Mouse (Mus musculus) embryonic fibroblast, embryonic 13.5 days (primary cell): ENCODE measurements around the gene Des. TPM values are rescaled to one million over a fixed set of nuclear protein-coding genes. Genes with fewer than 3 reads are reported as not detected.

ENCODE experiments used
- H3K27ac ChIP-seq: 2 replicates; pipeline ENCODE4 v1.5.1; 2012; ENCODE audit warnings: low read length, control low read depth, inconsistent platforms; ENCODE audit not compliant: insufficient read depth
- H3K4me1 ChIP-seq: 2 replicates; pipeline ENCODE4 v1.6.1; 2011; ENCODE audit warnings: low read length; ENCODE audit not compliant: control insufficient read depth, insufficient read depth
- H3K4me3 ChIP-seq: 2 replicates; pipeline ENCODE4 v1.5.1; 2011; ENCODE audit warnings: mild to moderate bottlenecking, control low read depth, low read length; ENCODE audit not compliant: insufficient read depth
- CTCF ChIP-seq: IDR thresholded peaks from 2 replicates; pipeline ENCODE4 v1.5.1; 2011; ENCODE audit warnings: mild to moderate bottlenecking, control low read depth, low read length, moderate library complexity, borderline replicate concordance; ENCODE audit not compliant: insufficient read depth
- POLR2A ChIP-seq: IDR thresholded peaks from 2 replicates; pipeline ENCODE4 v1.6.1; 2011; ENCODE audit warnings: low read depth, mild to moderate bottlenecking, control low read depth, low read length, moderate library complexity
- polyA plus RNA-seq: library from polyadenylated mRNA; stranded (reverse); fragments of >200 nt; gene quantifications from 2 replicates; pipeline ENCODE4 v1.2.4, GENCODE M21; 2011; ENCODE audit warnings: low read depth; ENCODE audit not compliant: missing spikeins, insufficient read length

The Des gene
- polyA plus RNA-seq, 1 experiment: 11.3 TPM

DNA sequence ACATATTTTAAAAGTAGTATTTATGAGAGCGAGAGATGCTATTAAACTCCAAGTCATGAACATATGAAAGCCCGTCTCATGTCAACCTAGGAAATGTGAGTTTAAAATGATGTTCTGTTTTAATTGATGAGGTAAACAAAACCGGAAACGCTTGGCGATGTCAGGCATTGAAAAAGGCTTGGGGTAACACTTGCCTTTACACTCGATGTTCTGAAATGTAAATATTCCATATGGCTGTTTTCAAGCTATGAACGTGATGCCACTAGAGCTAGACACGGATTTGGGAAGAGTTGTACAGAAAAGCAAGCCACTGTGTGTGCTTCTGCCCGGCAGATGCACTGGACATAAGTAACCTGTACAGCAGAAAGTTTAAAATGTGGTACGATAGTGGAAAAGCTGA is 41.0 kb upstream of the Des start:
- no peak for TF ChIP-seq POLR2A
- no peak for TF ChIP-seq CTCF
- H3K27ac ChIP-seq: no peak overlapping the region
- H3K4me1 ChIP-seq: no peaks in the 10 kb centered on the region

DNA sequence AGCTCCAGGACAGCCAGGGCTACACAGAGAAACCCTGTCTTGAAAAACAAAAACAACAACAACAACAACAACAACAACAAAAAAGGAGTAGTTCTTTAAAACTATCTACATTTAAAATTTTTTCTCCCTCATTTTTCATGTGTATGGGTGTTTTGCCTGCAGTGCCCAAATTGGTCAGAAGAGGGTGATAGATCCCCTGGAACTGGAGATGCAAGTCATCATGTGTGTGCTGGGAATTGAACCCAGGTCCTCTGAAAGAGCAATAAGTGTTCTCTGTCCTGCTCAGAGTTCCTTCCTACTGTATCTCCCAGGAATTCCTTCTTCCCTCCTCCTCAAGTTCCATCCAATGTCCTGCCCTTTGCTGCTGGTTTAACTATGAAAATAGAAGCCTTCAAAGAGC is 32.7 kb upstream of the Des start:
- TF ChIP-seq POLR2A: no peak
- TF ChIP-seq CTCF: no peak
- Histone ChIP-seq H3K27ac (no peak overlapping the region), H3K4me1 (no peaks in the 10 kb centered on the region), H3K4me3 (no peak overlapping the region)

More for the DNA sequence above, 41.0 kb upstream of the Des start:
- H3K4me3 ChIP-seq: no peak overlapping the region

DNA sequence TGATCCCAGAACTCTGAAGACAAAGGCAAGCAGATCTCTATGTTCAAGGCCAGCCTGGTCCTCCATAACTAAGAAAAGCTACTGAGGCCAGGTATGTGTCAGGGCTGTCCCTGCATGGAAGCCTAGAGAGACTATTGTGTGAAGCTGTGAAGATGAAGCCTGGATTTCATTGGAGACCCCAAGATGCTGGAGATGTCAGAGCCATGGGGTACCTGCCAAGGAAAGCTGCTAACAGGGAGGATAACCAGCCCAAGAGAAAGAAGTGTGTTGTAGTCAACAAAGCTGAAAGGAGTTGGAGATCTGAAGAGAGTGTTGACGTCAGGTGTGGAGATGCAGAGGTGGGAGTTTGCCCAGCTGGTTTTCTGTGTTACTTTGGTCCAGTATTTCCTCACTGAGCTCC is 28.9 kb upstream of the Des start:
- H3K4me3 ChIP-seq: no peak overlapping the region
- H3K4me1 ChIP-seq: no peaks in the 10 kb centered on the region
- no peak for TF ChIP-seq CTCF
- TF ChIP-seq POLR2A: no peak
- H3K27ac ChIP-seq: no peak overlapping the region

DNA sequence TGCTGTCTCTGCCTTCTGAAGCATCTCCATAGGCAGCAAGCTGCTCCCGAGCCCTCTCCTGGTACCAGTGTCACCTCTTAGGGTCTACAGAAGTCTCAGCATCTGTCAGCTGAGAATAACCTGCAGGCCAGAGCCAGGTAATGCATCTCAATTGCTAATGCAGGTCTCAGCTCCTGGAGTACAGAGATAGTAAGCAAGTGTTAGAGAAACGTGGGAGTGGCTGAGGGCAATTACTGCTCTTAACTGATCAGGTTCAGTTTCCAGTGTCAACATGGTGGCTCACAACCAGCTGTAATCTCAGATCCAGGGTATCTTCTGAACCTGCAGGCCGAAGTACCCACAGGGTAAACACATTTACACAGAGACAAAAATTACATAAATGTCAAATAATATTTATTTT is 23.7 kb upstream of the Des start:
- no peak overlapping the region for H3K4me3 ChIP-seq
- no peak overlapping the region for H3K27ac ChIP-seq
- TF ChIP-seq POLR2A (no peak), CTCF (no peak)
- peaks cover 6% of the 10 kb centered on the region for H3K4me1 ChIP-seq

DNA sequence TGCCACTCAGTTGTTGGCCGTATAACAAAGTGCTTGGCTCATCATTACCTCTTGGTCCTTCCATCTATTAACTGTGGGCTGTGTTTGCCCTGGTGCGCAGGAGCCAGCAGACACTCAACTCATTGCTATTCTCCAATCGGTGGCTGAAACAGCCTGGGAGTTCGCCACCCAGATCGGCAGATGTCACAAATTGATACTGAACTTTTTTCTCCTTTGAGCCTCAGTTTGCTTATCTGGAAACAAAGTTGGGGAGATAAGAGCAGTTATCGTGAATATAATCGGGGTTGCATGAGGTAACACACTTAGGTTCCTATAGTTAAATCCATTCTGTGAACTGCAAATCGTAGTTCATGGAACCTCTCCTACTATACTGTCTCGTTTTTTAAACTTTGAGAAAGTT is 23.0 kb upstream of the Des start:
- TF ChIP-seq POLR2A: no peak
- no peak for TF ChIP-seq CTCF
- Histone ChIP-seq H3K4me3 (no peak overlapping the region), H3K4me1 (peaks cover 6% of the 10 kb centered on the region), H3K27ac (no peak overlapping the region)

DNA sequence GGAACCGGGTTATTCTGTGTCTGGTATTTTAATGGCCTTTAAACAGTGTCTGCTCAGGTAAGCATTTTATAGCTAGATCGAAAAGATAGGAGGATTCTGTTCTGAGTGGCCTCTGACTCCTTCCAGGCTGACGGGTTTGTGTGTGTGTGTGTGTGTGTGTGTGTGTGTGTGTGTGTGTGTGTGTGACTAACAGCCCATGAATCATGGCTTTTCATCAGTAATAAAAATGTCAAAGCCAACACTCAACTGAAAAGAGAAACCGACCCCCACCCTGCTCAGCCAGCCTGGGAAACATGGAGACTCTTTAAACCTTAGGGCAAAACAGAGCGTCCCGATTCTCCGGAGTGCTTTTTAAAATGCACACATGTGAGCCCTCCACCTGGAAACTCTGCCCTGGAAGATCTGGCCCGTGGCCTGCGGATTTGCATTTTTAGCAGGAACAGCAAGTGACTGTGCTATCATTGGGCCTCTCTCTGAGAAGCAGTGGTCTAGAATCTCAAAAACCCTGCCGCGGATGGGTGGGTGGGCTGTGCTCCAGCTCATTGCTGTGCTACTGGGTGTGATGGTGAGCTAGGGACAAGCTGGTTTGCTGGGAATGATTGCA is 21.9 kb upstream of the Des start:
- H3K4me1 ChIP-seq: peaks cover 6% of the 10 kb centered on the region
- no peak overlapping the region for H3K27ac ChIP-seq
- no peak overlapping the region for H3K4me3 ChIP-seq
- TF ChIP-seq CTCF: no peak
- TF ChIP-seq POLR2A: no peak

DNA sequence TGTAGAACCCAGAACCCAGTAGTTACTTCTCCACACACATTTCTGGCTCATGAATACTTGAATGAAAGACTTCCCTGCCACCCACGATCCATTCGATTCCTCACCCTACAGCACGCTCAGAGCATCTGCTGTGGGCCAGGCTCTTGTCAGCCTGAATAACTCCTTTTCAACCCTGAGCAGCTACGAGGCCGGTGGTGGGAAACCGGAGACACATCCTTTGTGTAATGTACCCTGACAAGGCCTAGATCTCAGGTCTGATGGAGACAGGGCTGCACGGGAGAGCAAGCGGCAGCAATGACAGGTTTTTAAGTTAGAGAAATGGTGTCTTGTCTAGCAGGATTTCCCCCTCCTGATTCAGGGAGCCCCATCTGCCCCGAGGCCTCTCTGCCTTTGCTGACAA is 20.8 kb upstream of the Des start:
- Histone ChIP-seq H3K4me3 (no peak overlapping the region), H3K27ac (no peak overlapping the region), H3K4me1 (peaks cover 11% of the 10 kb centered on the region)
- TF ChIP-seq CTCF: no peak
- no peak for TF ChIP-seq POLR2A

DNA sequence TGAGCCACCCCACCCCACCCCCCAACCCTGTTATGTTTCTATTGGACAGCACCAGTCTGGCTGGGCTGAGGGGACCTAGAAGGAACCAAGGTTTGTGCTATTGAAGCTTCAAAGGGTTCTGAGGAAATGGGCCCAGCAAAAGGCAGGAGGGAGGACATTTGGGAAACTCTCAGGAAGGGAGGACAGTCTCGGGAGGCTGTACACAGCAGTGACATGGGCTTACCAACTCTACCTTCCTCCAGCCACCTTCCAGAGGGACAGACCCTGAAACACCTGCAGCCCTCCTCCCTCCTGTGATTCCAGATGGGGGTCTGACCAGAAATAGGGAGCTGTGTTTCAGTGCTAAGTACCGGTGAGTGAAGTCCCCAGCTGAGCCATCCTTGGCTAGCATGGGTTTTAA is 19.6 kb upstream of the Des start:
- H3K4me1 ChIP-seq: peaks cover 14% of the 10 kb centered on the region
- H3K27ac ChIP-seq: no peak overlapping the region
- TF ChIP-seq CTCF (no peak), POLR2A (no peak)
- H3K4me3 ChIP-seq: no peak overlapping the region

DNA sequence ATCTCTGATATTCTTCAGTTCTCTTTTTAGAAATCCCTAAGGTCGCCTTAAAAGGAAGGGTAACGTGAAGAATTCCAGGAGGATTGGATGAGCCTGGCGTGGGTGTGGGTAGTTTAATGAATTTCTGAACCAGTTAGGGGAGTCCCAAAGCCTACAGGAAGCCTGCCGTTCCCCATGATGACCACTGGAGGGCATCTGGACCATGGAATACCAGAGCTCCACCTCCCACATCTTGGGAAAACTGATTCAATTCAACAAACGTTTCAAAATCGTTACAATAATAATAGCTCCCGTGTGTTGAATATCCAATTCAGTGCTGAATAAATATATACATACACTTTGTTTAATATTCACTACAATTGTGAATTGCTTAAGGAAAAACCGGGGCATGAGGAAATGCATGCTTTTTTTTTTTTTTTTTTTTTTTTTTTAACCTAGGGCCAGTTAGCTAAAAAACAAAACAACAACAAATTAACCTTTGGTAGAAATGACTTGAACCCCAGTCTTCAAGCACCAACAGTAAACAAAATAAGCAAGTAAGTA is 17.2 kb upstream of the Des start:
- H3K4me3 ChIP-seq: no peak overlapping the region
- H3K4me1 ChIP-seq: peaks cover 22% of the 10 kb centered on the region
- no peak for TF ChIP-seq POLR2A
- peak; percentile 88 for TF ChIP-seq CTCF

DNA sequence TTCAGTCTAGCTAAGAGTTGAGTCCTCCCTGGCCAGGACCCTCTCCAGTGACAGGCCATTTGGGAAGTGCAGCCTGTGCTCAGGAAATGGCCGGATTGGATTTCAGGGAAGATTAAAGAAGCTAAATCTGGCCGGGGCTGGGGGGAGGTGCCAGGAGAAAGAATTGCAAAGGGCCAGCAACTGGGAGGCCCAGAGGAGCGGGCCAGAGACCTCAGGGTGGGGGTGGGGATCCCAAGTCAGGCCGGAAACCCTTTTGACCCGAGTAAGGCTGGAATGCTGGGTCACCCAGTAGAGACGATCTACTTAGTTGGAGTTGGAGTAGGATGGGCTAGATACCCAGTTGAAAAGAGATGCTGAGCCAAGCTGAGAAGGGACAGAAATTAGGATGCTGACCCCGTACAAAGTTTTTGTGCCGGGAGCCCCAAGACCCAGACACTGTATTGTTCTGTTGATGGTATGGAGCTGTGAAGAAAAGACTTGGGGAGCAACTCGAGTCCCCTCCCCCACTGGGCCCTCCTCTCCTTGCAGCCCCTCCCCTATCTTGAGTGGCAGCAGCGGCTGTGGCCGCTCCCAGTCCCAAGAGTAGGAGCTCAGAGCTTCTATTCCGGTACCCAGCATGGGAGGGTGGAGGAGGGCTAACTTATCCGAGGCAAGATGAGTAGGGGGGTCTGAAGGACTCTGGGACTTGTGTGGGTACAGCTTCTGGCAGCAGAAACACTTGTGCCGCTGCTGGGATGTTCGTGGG is 15.7 kb upstream of the Des start:
- TF ChIP-seq POLR2A: no peak
- TF ChIP-seq CTCF: no peak
- Histone ChIP-seq H3K4me3 (no peak overlapping the region), H3K27ac (peak overlapping the region; percentile 2; the same call in 1 of the 2 replicates), H3K4me1 (peaks cover 16% of the 10 kb centered on the region)

More for the DNA sequence above, 17.2 kb upstream of the Des start:
- H3K27ac ChIP-seq: no peak overlapping the region
